Mouse (Mus musculus) heart, adult 2 months (tissue): ENCODE data around the gene Kcnh7.

Source experiments
- CTCF ChIP-seq: fragments of 200-600 bp; IDR thresholded peaks from 2 replicates; pipeline ENCODE4 v1.8.1; 2022; ENCODE audit warnings: antibody characterized with exemption, mild to moderate bottlenecking, moderate library complexity
- POLR2A ChIP-seq: fragments of 200-500 bp; IDR thresholded peaks from 2 replicates; pipeline ENCODE4 v1.6.1; 2011; ENCODE audit warnings: mild to moderate bottlenecking, low read depth, low read length, control low read depth; ENCODE audit not compliant: insufficient read depth

GRCm38 (mm10) chr2:62656072-62656471 lies 528.0 kb downstream of the Kcnh7 start:
- TF ChIP-seq CTCF: no peak
- TF ChIP-seq POLR2A: no peak
